Mouse (Mus musculus) ovary, postnatal 10 days (tissue): Measurements from ENCODE around the gene Efna3.
A peak's percentile ranks its signal among the peaks of the same experiment; 100 is the strongest.

Source experiments
- DNase-seq: peaks from one replicate; pipeline ENCODE4 v3.0.0; 2022; ENCODE audit warnings: low spot score

The Efna3 gene

DNA sequence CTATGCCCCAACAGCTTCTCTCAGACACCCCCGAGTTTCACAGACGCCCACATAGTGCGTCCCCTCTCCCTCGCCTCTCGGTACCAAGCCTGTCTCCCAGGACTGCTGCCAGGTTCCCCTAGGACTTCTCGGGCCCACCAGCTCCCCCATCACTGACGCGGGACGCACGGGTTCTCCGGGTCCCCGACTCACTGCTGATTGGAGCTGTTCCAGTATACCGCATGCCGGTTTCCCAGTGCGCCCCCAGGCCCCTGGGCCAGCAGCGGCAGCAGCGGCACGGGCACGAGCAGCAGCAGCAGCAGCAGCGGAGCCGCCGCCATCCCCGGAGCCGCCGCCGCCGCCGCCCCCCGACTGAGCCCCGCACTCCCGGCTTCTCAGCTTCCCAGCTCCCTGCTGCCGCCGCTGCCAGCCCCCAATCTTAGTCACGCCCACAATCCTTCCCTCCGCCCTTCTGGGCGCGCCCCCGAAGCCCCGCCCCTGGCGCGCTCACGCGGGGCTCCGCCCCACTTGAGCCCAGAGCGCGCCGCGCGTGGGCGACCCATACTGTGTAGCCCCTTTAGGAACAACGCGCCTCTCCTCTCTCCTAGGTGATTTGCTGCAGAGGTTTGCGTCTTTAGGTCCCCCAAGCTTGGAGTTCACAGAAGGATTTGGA lies at the start of gene Efna3:
Efna3 (minus strand) TSS at position 452 of the 652 bp plus-strand sequence.
- DNase-seq: no peak

DNA sequence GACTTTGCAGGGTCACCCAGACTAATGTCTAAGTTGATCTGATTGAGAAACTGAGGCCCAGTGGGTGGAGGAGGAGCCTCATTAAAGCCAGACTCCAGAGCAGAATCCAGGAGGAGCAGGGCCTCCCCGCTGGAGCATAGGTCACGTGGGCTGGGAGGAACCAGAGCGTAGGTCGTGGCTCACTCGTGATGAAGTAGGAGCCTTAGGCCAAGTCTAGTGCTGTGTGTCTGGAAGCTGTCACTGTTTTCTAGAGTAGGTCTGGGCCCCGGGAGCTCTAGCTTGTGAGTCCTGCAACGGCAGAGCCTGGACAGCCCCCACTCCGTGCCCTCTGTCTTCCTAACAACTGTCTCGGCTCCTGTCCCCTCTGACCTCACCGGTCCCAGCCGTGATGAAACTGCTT lies 44.6 kb upstream of the Efna3 start:
- no peak for DNase-seq

DNA sequence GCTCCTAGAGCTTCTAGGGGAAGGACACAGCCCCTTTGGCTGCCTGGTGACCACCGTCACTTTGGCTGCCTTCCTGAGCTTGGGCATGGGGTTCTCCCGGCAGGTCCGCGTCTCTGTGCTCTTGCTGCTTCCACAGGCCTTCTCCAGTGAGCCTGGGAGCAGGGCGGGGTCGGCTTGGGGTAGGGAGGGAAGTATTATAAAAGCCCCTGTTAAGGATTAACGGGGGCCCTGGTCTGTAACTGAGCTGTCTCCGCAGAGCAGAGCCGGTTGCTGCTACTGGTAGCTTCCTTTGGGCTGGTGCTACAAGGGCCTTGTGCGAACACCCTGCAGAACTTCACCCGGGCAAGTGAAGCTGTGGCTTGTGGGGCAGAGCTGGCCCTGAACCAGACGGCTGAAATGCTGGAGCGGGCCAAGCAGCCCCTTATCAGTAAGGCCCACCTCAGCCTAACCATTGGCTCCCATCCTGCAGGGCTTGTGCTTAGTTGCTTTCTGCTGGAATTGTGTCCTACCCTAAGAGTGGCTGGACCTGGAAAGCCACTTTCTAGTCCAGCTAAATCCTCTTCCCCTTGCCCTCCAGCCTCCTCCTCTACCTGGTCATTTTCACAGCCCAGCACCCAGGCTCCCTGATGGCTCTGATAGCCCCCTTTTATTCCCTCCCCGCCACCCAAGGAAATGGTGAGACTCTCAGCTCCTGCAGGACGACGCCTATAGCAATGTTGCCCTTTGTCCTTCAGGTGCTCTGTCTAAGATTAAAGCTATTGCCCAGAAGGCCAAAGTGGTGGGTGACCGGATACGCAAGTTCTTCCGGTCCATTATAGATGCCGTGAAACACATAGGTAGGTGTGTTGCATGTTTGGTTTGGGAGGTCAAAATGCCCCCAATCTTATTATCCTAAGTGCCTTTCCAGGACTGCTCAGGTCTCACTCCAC lies 43.0 kb upstream of the Efna3 start:
- DNase-seq: no peak

DNA sequence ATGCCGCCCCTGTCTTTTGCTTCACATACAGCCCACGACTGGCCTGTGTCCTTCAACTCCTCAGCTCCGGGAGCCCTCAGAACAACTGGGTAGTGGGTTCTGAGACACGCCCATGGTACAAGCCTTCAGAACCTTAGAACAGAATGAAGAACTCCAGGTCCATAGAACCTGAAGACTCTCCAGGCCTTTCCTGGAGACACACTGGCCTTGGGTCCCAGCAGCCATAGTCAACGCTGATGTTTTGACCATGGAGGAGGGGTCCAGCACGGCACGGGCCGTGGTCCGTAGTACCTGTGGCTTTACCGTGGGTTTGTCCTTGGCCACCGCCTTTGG lies 42.4 kb upstream of the Efna3 start, which contains the start of gene Dcst1:
Dcst1 (minus strand) TSS at position 101 of the 333 bp plus-strand sequence.
- no peak for DNase-seq

DNA sequence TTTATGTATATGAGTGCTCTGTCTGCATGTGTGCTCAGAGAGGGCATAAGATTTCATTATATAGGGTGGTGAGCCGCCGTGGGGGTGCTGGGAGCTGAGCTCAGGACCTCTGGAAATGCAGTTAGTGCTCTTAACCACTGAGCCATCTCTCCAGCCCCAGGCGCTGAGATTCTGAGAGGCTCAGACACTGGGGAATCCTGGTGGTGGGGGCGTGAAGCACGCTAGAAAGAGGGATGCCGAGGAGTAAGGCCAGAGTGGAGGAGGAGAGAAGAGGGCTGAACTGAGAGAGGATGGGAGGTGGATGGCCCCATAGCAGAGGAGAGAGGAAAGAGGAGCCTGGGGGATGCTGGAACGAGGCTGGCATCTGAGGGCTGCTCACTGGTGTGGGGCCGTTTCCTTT lies 41.9 kb upstream of the Efna3 start:
- no peak for DNase-seq

DNA sequence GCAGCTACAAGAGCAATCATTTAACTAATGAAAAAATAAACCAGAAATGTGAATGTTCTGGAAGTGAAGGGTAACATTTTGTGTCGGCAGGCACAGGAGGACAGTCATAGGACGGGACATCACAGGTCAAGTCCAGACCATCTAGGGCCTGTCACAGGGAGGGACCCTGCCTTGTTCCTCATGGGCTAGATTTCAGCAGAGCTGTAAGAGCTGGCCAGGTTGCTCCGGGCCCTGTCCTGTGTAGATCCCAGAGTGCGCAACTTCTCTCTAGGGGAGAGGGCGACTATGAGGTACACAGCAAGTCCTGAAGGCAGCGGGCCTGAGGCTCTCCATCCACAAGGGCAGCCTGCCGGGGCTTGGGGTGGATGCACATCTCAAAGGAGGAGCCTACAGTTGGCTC lies 38.9 kb upstream of the Efna3 start, which contains the start of gene Dcst2:
Dcst2 (plus strand) TSS at position 301 of the 400 bp plus-strand sequence.
- DNase-seq: no peak

DNA sequence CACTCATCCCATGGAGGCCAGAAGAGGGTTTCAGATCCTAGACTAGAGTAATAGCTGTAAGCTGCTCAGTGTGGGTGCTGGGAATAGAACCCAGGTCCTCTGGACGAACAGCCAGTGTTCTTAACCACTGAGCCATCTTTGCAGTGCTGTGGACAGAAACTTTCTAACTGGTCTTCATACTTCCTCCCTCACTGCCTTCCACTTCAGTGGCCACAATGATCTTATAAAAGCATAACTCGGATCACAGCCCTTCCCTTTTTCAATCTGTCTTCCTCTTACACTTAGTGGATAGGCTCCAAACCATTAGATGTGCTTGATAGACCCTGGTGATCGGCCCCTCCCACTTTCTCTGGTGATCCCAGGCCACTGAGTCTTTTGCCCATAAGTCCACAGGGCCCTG lies 37.5 kb upstream of the Efna3 start:
- DNase-seq: no peak

DNA sequence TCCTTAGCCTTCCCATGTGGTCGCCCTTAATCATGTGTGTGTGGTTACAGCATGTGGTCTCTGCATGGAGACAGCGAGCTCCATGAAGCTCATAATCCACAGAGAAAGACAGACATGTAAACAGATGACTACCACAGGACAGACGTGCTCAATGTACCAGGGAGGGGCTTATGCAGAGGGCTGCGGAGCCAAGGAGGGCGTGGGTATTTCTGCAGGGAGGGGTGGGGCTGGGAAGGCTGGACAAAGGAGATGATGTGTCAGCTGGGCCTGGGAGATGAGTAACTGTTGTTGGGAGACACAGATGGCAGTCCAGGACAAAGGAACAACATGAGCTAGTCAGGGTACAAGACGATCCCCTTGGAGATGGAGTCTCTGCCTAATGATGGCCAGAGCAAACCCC lies 36.9 kb upstream of the Efna3 start:
- no peak for DNase-seq

DNA sequence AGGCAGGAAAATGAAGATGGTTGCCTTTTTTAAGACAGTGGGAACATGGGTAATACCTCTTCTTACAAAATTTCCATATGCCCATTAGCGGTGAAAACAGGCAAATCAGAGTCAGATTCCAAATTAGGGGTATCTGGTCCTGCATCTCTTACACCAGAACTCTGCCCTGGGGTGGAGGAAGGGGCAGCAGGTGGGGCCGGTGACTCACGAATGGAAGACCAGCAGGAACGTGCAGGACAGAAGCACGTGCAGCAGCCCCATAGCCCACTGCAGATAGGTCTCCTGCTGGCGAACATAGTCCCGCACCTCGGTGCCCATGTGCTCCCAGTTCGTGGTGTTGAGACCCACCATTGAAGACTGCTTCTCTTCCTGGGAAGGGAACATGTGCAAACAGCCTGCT lies 33.3 kb upstream of the Efna3 start:
- DNase-seq: no peak

DNA sequence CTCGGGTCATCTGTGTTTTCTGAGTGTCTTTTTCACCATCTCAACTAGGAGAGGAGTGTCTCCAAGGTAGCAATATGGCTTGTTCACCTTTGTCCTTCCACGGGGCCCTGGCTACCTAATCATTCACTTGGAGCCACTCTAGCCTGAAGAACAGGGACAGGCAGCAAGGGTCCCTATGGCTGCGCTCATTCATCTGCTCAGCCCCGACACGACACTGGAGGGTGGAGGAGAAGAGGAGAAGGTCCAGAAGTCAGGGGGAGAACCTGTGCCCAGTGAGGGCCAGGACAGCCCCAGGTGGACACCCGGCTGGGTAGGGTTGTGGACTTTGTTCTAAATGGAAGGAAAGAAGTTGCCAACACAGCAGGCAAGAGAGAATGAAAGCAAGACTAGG lies 32.7 kb upstream of the Efna3 start:
- DNase-seq: no peak

DNA sequence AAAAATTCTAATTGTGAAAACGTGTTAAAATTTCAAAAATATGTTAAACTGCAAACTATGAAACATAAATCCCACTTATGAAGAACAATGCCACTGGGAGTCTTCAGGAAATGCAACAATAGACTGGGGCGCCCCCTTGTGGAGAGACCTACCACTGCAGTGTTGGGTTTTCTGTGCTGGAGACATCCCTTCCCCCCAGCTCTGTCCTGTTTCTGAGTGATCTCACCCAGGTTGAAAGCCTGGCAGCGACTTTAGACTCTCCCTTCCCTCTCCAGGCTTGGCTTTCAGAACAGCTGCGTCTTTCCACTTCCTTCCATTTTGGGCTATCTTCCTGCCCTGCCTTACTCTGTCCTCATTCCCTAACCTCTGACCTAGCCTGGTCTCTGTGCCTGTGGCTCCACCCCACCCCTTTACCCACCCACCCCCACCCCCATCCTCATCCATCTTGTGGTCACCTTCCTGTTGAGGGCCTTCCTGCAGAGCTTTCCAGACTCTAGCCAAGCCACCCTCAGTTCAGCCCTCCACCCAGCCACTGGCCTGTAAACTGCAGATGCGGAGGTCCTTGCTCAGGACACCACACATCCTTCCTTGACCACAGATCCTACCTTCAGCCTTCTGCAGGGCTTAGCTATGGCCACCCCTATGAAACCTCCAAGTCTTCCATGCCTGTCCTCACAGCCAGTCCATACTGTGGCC lies 32.2 kb upstream of the Efna3 start:
- DNase-seq: peak; percentile 66

DNA sequence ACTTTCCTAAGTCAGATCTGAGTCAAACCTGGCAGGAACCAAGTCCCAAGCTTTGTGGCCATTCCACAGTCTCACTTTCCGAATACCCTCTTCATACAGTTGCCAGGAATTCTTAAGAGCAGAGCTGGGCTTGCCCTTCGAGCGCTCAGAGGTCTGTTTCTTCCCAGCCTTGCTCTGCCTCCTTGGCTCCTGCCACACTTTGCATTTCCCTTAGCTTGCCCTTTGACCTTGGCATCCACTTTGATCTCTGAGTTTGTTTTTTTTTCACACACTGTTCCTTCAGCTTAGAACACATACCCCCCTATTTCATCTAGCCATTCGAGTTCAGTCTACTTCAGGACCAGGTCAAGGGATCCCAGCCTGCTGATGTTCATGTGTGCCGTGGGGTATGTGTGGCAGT lies 28.5 kb upstream of the Efna3 start:
- DNase-seq: no peak

DNA sequence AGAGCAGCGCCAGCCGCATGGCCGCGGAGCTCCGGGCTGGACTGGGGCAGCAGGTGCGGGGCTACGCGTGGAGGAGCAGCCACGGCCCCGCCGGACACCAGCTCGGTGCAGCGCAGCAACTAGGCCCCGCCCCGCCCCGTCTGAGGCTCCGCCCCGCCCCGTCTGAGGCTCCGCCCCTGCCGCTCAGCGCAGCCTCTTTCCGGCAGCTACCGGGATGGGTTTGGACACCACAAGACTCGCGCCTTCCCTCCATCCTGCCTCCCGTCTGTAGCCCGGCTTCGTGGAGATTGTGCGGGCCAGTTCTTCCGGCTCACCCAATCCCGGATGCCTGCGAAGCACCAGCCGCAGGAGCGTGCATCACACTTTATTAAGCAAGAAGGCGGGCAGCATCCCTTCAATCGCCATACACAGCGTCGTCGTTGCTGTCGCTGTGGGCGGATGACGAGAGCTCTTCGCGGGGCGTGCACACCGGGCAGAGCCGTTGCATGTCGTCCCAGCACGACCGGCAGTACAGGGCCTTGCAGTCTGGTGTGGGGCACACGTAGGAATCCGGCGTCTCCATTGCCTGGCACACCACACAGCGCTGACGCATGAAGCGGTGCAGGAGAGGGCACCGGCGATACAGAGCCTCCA lies 27.2 kb upstream of the Efna3 start, which contains the start of gene Adam15:
Adam15 (minus strand) TSS at position 128 of the 633 bp plus-strand sequence.
- DNase-seq: peak; percentile 79

DNA sequence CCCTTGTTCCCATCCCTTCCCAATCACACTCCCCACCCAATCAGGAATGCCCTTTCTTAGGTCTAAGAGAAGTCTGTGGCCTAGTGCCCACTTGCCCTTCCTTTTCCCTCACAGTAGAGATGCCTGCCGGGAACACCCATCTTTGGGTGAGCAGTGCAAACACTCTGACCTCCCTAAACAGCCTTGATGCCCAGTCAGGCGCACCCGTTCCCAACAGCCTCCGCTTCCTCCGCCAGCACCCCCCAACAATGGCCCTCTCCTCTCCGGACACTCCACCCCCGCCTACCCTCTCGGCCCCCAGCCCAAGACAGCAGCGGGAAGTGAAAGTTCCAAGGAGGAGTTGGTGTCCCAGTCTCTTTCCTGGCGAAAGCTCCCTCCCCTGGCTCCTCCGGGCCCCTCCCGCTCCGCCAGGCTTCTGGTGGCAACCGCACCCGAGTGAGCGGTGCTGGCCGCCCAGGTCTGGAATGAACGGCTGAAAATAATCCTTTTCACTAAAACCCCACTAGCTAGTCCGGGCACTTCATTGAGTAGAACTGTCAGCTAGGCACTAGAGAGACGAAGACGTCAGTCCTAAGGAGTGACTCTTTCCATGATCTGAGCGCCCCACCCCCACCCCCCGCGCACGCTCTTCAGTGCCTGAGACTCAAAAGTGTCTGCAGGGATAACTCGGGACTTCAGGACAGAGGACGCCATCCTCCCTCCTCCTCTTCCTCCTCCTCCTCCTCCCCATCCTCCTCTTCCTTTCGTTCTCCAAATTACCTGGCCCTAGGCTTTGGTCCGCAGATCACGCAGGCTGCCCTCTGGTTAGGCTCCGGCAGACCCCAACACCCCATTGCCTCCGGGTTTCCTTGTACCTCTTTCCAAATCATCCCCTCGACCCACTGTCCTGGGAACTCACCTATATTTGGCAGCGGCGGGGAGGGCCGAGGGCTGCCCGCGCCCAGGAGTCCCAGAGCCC lies 26.4 kb upstream of the Efna3 start:
- peak; percentile 49 for DNase-seq

DNA sequence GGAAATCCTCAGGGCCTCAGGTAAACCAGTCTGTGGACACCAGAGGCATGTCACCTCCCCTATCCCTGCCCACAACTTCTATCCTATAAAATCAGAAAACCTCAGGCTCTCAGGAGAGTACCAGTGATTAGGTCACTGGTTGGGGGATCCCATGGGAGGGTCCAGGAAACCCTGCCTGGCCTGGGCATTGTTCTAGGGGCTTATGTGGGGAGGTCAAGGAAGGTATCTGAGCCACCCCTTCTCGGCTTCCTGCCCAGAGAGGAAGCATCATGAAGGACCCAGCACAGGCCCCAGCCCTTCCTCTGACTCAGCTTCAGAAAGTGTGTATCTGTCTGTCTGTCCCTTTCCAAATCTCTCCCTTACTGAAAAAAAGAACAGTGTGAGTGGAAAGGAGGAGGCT lies 25.2 kb upstream of the Efna3 start:
- DNase-seq: no peak

DNA sequence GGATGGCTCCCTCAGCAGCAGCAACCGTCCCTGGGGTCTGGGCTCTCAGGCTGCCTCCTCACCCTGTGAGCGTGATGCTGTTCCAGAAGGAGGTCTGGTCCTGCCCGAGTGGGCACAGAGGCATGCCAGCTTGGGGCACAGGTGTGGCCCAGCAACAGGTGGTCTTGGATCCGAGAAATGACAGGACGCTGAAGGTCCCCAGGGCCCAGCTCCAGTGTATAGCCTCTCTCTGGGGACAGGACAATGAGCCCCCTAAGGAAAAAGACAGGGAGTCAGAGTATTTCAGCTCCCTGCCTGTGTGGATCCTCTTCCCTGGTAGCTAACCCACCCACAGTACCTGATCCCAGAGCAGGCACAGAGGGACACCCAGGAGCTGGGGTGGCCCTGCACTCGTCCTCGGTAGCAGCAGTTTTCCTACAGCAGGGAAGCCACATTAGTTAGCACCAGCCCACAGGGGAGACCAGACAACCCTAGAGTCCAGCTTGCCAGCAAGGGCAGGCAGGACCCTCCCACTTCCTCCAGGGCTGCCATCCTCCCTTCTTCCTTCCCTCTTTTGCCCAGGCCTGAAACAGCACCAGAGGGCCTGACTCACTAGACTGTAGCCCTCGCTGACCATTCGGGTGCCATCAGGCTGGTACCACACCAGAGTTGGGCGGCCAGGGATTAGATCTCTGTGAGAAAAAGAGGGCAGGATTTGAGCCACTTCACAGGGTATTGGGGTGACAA lies 24.2 kb upstream of the Efna3 start:
- DNase-seq: no peak

DNA sequence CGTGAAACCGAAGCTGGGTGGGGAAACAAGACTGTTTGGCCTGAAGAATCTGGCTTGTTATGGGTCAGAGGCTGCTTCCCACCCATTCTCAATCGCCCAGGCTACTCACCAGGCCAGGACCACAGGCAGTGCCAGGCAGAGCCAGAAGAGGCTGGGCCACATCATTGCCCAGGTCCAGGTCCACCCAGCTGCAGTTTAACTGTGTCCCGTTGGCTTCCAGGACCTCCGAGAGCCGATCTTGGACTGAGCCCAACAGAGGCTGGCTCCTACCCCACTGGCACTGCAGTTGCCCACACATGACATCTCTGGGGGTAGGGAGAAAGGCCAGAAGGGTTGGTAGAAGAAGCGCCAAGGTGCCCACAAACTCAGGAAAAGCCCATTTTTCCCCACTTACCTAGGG lies 20.5 kb upstream of the Efna3 start:
- DNase-seq: no peak

DNA sequence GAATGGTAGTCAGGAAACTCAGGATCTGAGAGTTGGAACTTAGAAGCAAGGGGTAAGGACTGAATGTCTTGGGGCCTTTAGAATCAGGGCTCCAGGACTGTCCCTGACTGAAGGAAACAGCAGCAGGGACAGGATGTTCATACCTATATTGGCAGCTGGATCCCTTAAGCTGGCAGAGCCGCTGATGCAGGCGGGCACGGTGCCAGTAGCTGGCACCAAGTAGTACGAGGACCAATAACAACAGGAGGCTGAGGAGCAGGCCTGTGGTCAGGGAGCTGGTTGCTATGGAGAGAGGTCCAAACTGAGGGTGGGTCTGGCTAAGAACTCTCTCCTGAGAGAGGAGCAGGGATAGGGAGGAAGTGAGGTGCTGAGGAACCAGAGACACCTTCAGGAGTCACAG lies 19.0 kb upstream of the Efna3 start:
- no peak for DNase-seq

DNA sequence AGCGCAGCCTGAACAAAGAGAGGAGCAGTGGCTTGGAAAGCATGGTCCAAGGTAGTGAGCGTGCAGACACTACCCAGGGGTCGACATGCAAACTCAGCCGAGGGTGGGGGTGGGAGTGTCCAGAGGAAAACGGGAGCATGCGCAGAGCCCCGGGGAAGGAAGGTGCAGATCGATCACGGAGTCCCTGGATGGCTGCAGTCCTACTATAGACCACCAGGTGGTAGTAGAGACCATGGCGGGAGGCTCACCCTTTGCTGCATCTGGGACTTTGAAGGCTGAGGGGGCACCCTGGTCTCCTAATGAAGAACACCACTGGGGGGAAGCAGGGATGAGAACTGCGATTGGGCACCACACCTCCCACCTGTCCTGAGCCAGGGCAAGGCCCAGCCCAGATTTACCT lies 17.7 kb upstream of the Efna3 start:
- peak; percentile 72 for DNase-seq

DNA sequence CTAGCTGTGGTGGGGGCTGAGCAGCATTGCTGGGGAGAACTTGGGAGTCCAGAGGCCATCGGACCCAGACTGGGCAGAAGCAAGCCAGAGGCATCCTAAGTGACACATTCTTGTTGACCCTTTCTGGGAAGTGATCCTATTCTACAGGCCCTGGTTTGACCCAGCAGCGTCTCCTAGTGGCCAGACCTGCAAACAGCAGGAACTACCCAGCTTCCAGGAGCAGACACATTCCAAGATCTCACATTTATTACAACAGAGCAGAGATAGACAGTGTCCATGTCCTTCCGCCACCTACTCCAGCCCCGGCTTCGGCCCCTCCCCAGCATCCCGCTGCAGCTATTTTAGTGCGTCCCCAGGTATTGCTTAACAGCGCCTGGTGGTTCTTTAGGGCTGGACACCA lies 16.7 kb upstream of the Efna3 start:
- DNase-seq: no peak
